In genomic region chr8:59448622-59449021, GRCm38 (mm10) we compare ENCODE assay signal across 24 mouse cellular contexts.
DNase-seq lines count a peak whose midpoint lies in the region; ATAC-seq lines count a peak whose summit lies in the region.
"Had no signal": no experiment of that assay in that cellular context is flagged by ENCODE, and none has a peak within 500 bp of the region (broad histone marks: within the 10 kb centered on the region; RNA-seq: fewer than 3 reads in every experiment).

No protein-coding gene starts in this region.

- no peaks in the 10 kb centered on the region for H3K36me3 ChIP-seq in hindbrain, embryonic 12.5 days
- no peaks in the 10 kb centered on the region for H3K36me3 ChIP-seq in hindbrain, embryonic 10.5 days
- H3K36me3 ChIP-seq in neural tube, embryonic 12.5 days, result no peaks in the 10 kb centered on the region
- H3K36me3 ChIP-seq in intestine, embryonic 15.5 days, result no peaks in the 10 kb centered on the region
- H3K36me3 ChIP-seq: embryonic facial prominence, embryonic 10.5 days; embryonic facial prominence, embryonic 13.5 days; forebrain, embryonic 12.5 days had no signal

- WGBS in hindbrain, embryonic 12.5 days, result 59% methylated on average over 4 of the region's 4 CpGs
- 78% methylated on average over 4 of the region's 4 CpGs for WGBS in hindbrain, embryonic 10.5 days
- 64% methylated on average over 4 of the region's 4 CpGs for WGBS in neural tube, embryonic 12.5 days
- 58% methylated on average over 4 of the region's 4 CpGs for WGBS in intestine, embryonic 15.5 days

- no peak overlapping the region for H3K4me3 ChIP-seq in hindbrain, embryonic 12.5 days
- no peak overlapping the region for H3K4me3 ChIP-seq in hindbrain, embryonic 10.5 days
- H3K4me3 ChIP-seq in neural tube, embryonic 12.5 days, result no peak overlapping the region
- no peak overlapping the region for H3K4me3 ChIP-seq in intestine, embryonic 15.5 days (replicated peaks)
- H3K4me3 ChIP-seq: embryonic facial prominence, embryonic 10.5 days; embryonic facial prominence, embryonic 13.5 days; erythroblast, embryonic 14.5 days; forebrain, embryonic 12.5 days had no signal

- no peak overlapping the region for H3K4me2 ChIP-seq in hindbrain, embryonic 12.5 days (replicated peaks)
- H3K4me2 ChIP-seq in neural tube, embryonic 12.5 days (replicated peaks), result no peak overlapping the region
- H3K4me2 ChIP-seq in intestine, embryonic 15.5 days (replicated peaks), result no peak overlapping the region
- H3K4me2 ChIP-seq: embryonic facial prominence, embryonic 13.5 days; forebrain, embryonic 12.5 days; heart, embryonic 11.5 days had no signal

- no peak overlapping the region for H3K9ac ChIP-seq in hindbrain, embryonic 12.5 days
- no peak overlapping the region for H3K9ac ChIP-seq in neural tube, embryonic 12.5 days
- no peak overlapping the region for H3K9ac ChIP-seq in intestine, embryonic 15.5 days
- H3K9ac ChIP-seq: embryonic facial prominence, embryonic 13.5 days; forebrain, embryonic 12.5 days had no signal

- DNase-seq in hindbrain, embryonic 10.5 days (ENCODE audit: low spot score), result no peak
- no peak for DNase-seq in neural tube, embryonic 10.5 days (ENCODE audit: extremely low spot score, low spot score)
- DNase-seq in mesoderm, embryonic 11.5 days (ENCODE audit: low read depth, low spot score), result peak; percentile 11
- DNase-seq: adrenal gland, adult 2 months; adrenal gland, postnatal 14 days; cerebellum, adult 11 months; cerebellum, adult 2 months; cerebellum, adult 9-11 months; cerebellum, postnatal 25 days; gastrocnemius, postnatal 10 days; gastrocnemius, postnatal 36 days; heart, adult 11 months had no signal

- no peaks in the 10 kb centered on the region for H3K27me3 ChIP-seq in hindbrain, embryonic 12.5 days
- H3K27me3 ChIP-seq in hindbrain, embryonic 10.5 days (ENCODE audit: insufficient read depth, poor library complexity, severe bottlenecking), result no peaks in the 10 kb centered on the region
- no peaks in the 10 kb centered on the region for H3K27me3 ChIP-seq in neural tube, embryonic 12.5 days (replicated peaks)
- no peaks in the 10 kb centered on the region for H3K27me3 ChIP-seq in intestine, embryonic 15.5 days (replicated peaks)
- H3K27me3 ChIP-seq: embryonic facial prominence, embryonic 13.5 days; forebrain, embryonic 12.5 days had no signal

- H3K27ac ChIP-seq in hindbrain, embryonic 12.5 days, result no peak overlapping the region
- H3K27ac ChIP-seq in hindbrain, embryonic 10.5 days, result no peak overlapping the region
- H3K27ac ChIP-seq in neural tube, embryonic 12.5 days, result no peak overlapping the region
- no peak overlapping the region for H3K27ac ChIP-seq in intestine, embryonic 15.5 days
- H3K27ac ChIP-seq: embryonic facial prominence, embryonic 10.5 days; embryonic facial prominence, embryonic 13.5 days; forebrain, embryonic 12.5 days had no signal

- no peaks in the 10 kb centered on the region for H3K4me1 ChIP-seq in hindbrain, embryonic 12.5 days
- H3K4me1 ChIP-seq in hindbrain, embryonic 10.5 days (replicated peaks), result no peaks in the 10 kb centered on the region
- no peaks in the 10 kb centered on the region for H3K4me1 ChIP-seq in neural tube, embryonic 12.5 days
- no peaks in the 10 kb centered on the region for H3K4me1 ChIP-seq in intestine, embryonic 15.5 days (replicated peaks)
- H3K4me1 ChIP-seq: embryonic facial prominence, embryonic 10.5 days; embryonic facial prominence, embryonic 13.5 days; forebrain, embryonic 12.5 days had no signal

- peak; percentile 79; the same call in 1 of the 2 replicates for ATAC-seq in hindbrain, embryonic 12.5 days (ENCODE audit: low FRiP score)
- ATAC-seq in neural tube, embryonic 12.5 days (ENCODE audit: low FRiP score, low read depth), result 0 out of 2 replicates have a peak, but pooled peaks have one; percentile 17
- no peak for ATAC-seq in intestine, embryonic 15.5 days
- ATAC-seq: CD4-positive, CD25-positive, alpha-beta regulatory T cell, adult 4 months; forebrain, embryonic 16.5 days; hindbrain, embryonic 16.5 days; intestine, embryonic 16.5 days had no signal

- H3K9me3 ChIP-seq in hindbrain, embryonic 12.5 days (replicated peaks), result no peaks in the 10 kb centered on the region
- no peaks in the 10 kb centered on the region for H3K9me3 ChIP-seq in hindbrain, embryonic 10.5 days
- no peaks in the 10 kb centered on the region for H3K9me3 ChIP-seq in neural tube, embryonic 12.5 days
- no peaks in the 10 kb centered on the region for H3K9me3 ChIP-seq in intestine, embryonic 15.5 days
- H3K9me3 ChIP-seq: embryonic facial prominence, embryonic 10.5 days; embryonic facial prominence, embryonic 13.5 days; forebrain, embryonic 12.5 days had no signal
